In the genomic region with DNA sequence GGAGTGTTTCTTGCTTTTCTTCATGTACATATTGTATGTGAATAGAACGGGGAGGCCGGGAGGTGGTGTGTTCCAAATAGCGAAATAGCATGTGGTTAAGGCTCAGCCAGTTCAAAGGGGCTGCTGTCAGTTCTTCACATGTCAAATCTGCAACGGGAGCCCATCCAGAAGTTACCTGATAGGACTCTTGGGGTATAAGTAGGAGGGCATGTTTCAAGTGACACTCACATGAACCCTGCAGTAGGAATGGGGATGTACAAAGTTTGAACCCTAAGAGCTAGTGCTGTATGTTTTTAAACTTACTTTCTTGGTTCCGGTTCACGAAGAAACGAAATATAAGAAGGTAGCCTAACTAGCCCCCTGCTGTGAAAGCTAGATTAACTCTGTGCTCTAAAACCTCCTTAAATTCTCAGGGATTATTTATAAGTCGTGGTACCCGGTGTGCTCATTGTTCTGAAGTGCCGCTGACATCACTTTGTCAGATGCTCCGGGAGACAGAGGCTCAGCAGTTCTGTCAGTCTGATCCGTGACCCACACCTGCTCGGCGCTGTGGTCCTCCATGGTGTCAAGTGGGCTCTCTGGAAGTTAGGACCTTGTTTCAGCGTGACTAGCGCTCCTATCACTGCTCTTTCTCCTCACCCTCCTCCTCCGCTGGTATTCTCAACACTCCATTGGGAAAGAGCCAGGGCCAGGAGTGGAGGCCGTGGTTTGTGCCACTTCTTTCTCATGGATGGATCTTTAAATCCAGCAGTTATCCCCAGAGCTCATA, we compare ENCODE assay signal across 30 mouse cellular contexts.
DNase-seq lines count a peak whose midpoint lies in the region; ATAC-seq and TF ChIP-seq lines count a peak whose summit lies in the region.
"Had no signal": no experiment of that assay in that cellular context is flagged by ENCODE, and none has a peak within 500 bp of the region (broad histone marks: within the 10 kb centered on the region; RNA-seq: fewer than 3 reads in every experiment).

No protein-coding gene starts in this region.

- no peaks in the 10 kb centered on the region for H3K9me3 ChIP-seq in heart, embryonic 11.5 days (replicated peaks; ENCODE audit: control insufficient read depth, low read length)
- no peaks in the 10 kb centered on the region for H3K9me3 ChIP-seq in limb, embryonic 11.5 days (ENCODE audit: control insufficient read depth, low read length)
- H3K9me3 ChIP-seq in limb, embryonic 10.5 days (replicated peaks) = no peaks in the 10 kb centered on the region
- H3K9me3 ChIP-seq in embryonic facial prominence, embryonic 12.5 days = no peaks in the 10 kb centered on the region
- no peaks in the 10 kb centered on the region for H3K9me3 ChIP-seq in limb, embryonic 14.5 days (ENCODE audit: control insufficient read depth, low read length)
- H3K9me3 ChIP-seq: forebrain, embryonic 12.5 days; liver, embryonic 15.5 days; midbrain, embryonic 13.5 days; neural tube, embryonic 15.5 days had no signal

- no peak for TF ChIP-seq POLR2A in limb, embryonic 14.5 days (IDR thresholded peaks at IDR 0.05; ENCODE audit: borderline replicate concordance, extremely low read depth, insufficient read depth, insufficient read length)

- no peak overlapping the region for H3K4me2 ChIP-seq in heart, embryonic 11.5 days
- no peak overlapping the region for H3K4me2 ChIP-seq in limb, embryonic 11.5 days (ENCODE audit: low read depth, severe bottlenecking)
- H3K4me2 ChIP-seq in embryonic facial prominence, embryonic 12.5 days (replicated peaks) = 0 out of 2 replicates have a peak overlapping the region, but pooled peaks have one; percentile 3
- no peak overlapping the region for H3K4me2 ChIP-seq in limb, embryonic 14.5 days (replicated peaks; ENCODE audit: low read depth, low read length, severe bottlenecking)
- H3K4me2 ChIP-seq: forebrain, embryonic 12.5 days; hindbrain, embryonic 14.5 days; liver, embryonic 15.5 days; lung, embryonic 14.5 days; midbrain, embryonic 13.5 days; neural tube, embryonic 15.5 days had no signal

- ATAC-seq in heart, embryonic 11.5 days (replicated peaks; ENCODE audit: insufficient number of reproducible peaks, low FRiP score, low TSS enrichment) = peak; percentile 7; the same call in 1 of the 2 replicates
- peak; percentile 29; the same call in 1 of the 2 replicates for ATAC-seq in limb, embryonic 11.5 days (ENCODE audit: insufficient number of reproducible peaks, low FRiP score, low TSS enrichment, low read depth)
- ATAC-seq in embryonic facial prominence, embryonic 12.5 days (ENCODE audit: insufficient number of reproducible peaks, insufficient read depth, low FRiP score, low TSS enrichment) = peak; percentile 62
- ATAC-seq in limb, embryonic 14.5 days (ENCODE audit: low FRiP score, low read depth) = peak; percentile 66; the same call in 1 of the 2 replicates
- ATAC-seq: CD4-positive, CD25-positive, alpha-beta regulatory T cell, adult 4 months; midbrain, embryonic 13.5 days had no signal

- H3K27ac ChIP-seq in heart, embryonic 11.5 days (ENCODE audit: low read depth, low read length) = no peak overlapping the region
- no peak overlapping the region for H3K27ac ChIP-seq in limb, embryonic 11.5 days (replicated peaks; ENCODE audit: low read depth, low read length)
- H3K27ac ChIP-seq in limb, embryonic 10.5 days = no peak overlapping the region
- 0 out of 2 replicates have a peak overlapping the region, but pooled peaks have one; percentile 25 for H3K27ac ChIP-seq in embryonic facial prominence, embryonic 12.5 days
- H3K27ac ChIP-seq in limb, embryonic 14.5 days (replicated peaks; ENCODE audit: low read depth, low read length) = no peak overlapping the region
- H3K27ac ChIP-seq: forebrain, embryonic 12.5 days; hindbrain, embryonic 14.5 days; layer of hippocampus, adult 2 months; left cerebral cortex, adult 2 months; liver, embryonic 15.5 days; midbrain, embryonic 13.5 days; neural tube, embryonic 15.5 days; stomach, postnatal 0 days had no signal

- H3K4me1 ChIP-seq in heart, embryonic 11.5 days (ENCODE audit: control insufficient read depth, insufficient read depth, low read length) = 0 out of 2 replicates have a peak, but pooled peaks cover 9% of the 10 kb centered on the region
- no peaks in the 10 kb centered on the region for H3K4me1 ChIP-seq in limb, embryonic 11.5 days (ENCODE audit: control insufficient read depth, insufficient read depth, low read length)
- H3K4me1 ChIP-seq in limb, embryonic 10.5 days = peaks cover 9% of the 10 kb centered on the region
- H3K4me1 ChIP-seq in embryonic facial prominence, embryonic 12.5 days = peaks cover 19% of the 10 kb centered on the region
- peaks cover 8% of the 10 kb centered on the region; the same call in 1 of the 2 replicates for H3K4me1 ChIP-seq in limb, embryonic 14.5 days (ENCODE audit: control insufficient read depth, insufficient read depth, low read length)
- H3K4me1 ChIP-seq: liver, embryonic 15.5 days had no signal

- 75% methylated on average over 18 of the region's 18 CpGs for WGBS in heart, embryonic 11.5 days (ENCODE audit: insufficient replicate concordance)
- 79% methylated on average over 18 of the region's 18 CpGs for WGBS in limb, embryonic 11.5 days
- 88% methylated on average over 18 of the region's 18 CpGs for WGBS in limb, embryonic 10.5 days
- WGBS in embryonic facial prominence, embryonic 12.5 days = 60% methylated on average over 18 of the region's 18 CpGs
- WGBS in limb, embryonic 14.5 days = 63% methylated on average over 18 of the region's 18 CpGs

- H3K4me3 ChIP-seq in heart, embryonic 11.5 days (ENCODE audit: low read depth, low read length) = no peak overlapping the region
- no peak overlapping the region for H3K4me3 ChIP-seq in limb, embryonic 11.5 days (ENCODE audit: low read depth, low read length)
- H3K4me3 ChIP-seq in limb, embryonic 10.5 days = no peak overlapping the region
- no peak overlapping the region for H3K4me3 ChIP-seq in embryonic facial prominence, embryonic 12.5 days
- H3K4me3 ChIP-seq in limb, embryonic 14.5 days (replicated peaks; ENCODE audit: low read length) = no peak overlapping the region
- H3K4me3 ChIP-seq: erythroblast, embryonic 14.5 days; forebrain, embryonic 12.5 days; layer of hippocampus, adult 2 months; left cerebral cortex, adult 2 months; liver, embryonic 15.5 days; midbrain, embryonic 13.5 days; neural tube, embryonic 15.5 days had no signal

- H3K36me3 ChIP-seq in heart, embryonic 11.5 days (ENCODE audit: control insufficient read depth, insufficient read depth, low read length) = no peaks in the 10 kb centered on the region
- no peaks in the 10 kb centered on the region for H3K36me3 ChIP-seq in limb, embryonic 11.5 days (ENCODE audit: control insufficient read depth, insufficient read depth, low read length)
- no peaks in the 10 kb centered on the region for H3K36me3 ChIP-seq in limb, embryonic 10.5 days
- H3K36me3 ChIP-seq in embryonic facial prominence, embryonic 12.5 days = no peaks in the 10 kb centered on the region
- H3K36me3 ChIP-seq in limb, embryonic 14.5 days (ENCODE audit: control insufficient read depth, insufficient read depth, low read length) = no peaks in the 10 kb centered on the region
- H3K36me3 ChIP-seq: forebrain, embryonic 12.5 days; liver, embryonic 15.5 days; midbrain, embryonic 13.5 days; neural tube, embryonic 15.5 days had no signal

- DNase-seq in heart, adult 8-10 months (ENCODE audit: low spot score) = no peak
- no peak for DNase-seq in limb, embryonic 11.5 days (ENCODE audit: low spot score)
- DNase-seq in limb, embryonic 10.5 days (ENCODE audit: low spot score) = no peak
- DNase-seq in limb, embryonic 14.5 days (ENCODE audit: low spot score) = no peak
- no peak for DNase-seq in right cerebral cortex, adult 2 months (ENCODE audit: low spot score in 2 of 2)
- no peak for DNase-seq in ovary, adult 18-20 months (ENCODE audit: low spot score)
- DNase-seq: adrenal gland, postnatal 25 days; cerebellum, adult 11-12 months; cerebellum, postnatal 14 days; gastrocnemius, postnatal 25 days; heart, adult 11 months; kidney, adult 18-20 months; kidney, postnatal 36 days; lung, embryonic 14.5 days; lung, postnatal 14 days; spleen, adult 18-20 months; thymus, adult 18-20 months; thymus, postnatal 25 days had no signal

- H3K9ac ChIP-seq in heart, embryonic 11.5 days (ENCODE audit: low read depth, low read length) = no peak overlapping the region
- H3K9ac ChIP-seq in limb, embryonic 11.5 days (ENCODE audit: low read length) = no peak overlapping the region
- H3K9ac ChIP-seq in embryonic facial prominence, embryonic 12.5 days = no peak overlapping the region
- no peak overlapping the region for H3K9ac ChIP-seq in limb, embryonic 14.5 days (ENCODE audit: low read depth, low read length, severe bottlenecking)
- H3K9ac ChIP-seq: forebrain, embryonic 12.5 days; hindbrain, embryonic 14.5 days; liver, embryonic 15.5 days; lung, embryonic 14.5 days; midbrain, embryonic 13.5 days; neural tube, embryonic 15.5 days had no signal

- H3K27me3 ChIP-seq in heart, embryonic 11.5 days (ENCODE audit: control insufficient read depth, insufficient read depth, low read length) = no peaks in the 10 kb centered on the region
- no peaks in the 10 kb centered on the region for H3K27me3 ChIP-seq in limb, embryonic 11.5 days (ENCODE audit: control insufficient read depth, insufficient read depth, low read length)
- H3K27me3 ChIP-seq in limb, embryonic 10.5 days (ENCODE audit: low read depth, poor library complexity, severe bottlenecking) = no peaks in the 10 kb centered on the region
- H3K27me3 ChIP-seq in embryonic facial prominence, embryonic 12.5 days = no peaks in the 10 kb centered on the region
- no peaks in the 10 kb centered on the region for H3K27me3 ChIP-seq in limb, embryonic 14.5 days (ENCODE audit: control insufficient read depth, insufficient read depth, low read length)
- H3K27me3 ChIP-seq: forebrain, embryonic 12.5 days; liver, embryonic 15.5 days; midbrain, embryonic 13.5 days; neural tube, embryonic 15.5 days had no signal

Comparison
In these comparisons a context has a peak if more than half of its experiments do, and no peak if none do; other contexts are left out.
1. ATAC-seq: peak in every context shown above with its lines; median percentile 66 in limb, embryonic 14.5 days; 62 in embryonic facial prominence, embryonic 12.5 days; 29 in limb, embryonic 11.5 days; 7 in heart, embryonic 11.5 days.